Mouse (Mus musculus) intestine, embryonic 14.5 days (tissue): ENCODE results near the gene Tbx4. TPM values are rescaled to one million over a fixed set of nuclear protein-coding genes. Genes with fewer than 3 reads are reported as not detected.

Experiments used
- ATAC-seq: fragments of 200-750 bp; cut with Nextera tagmentation; replicated peaks from 2 replicates; pipeline ENCODE4 v1.8.0; 2017; ENCODE audit warnings: low read depth, moderate number of reproducible peaks, moderate TSS enrichment, moderate library complexity; ENCODE audit not compliant: low FRiP score, low TSS enrichment
- DNase-seq: peaks from one replicate; pipeline ENCODE4 v3.0.0-alpha.2; 2018; ENCODE audit warnings: low spot score
- H3K27ac ChIP-seq: fragments of 300-500 bp; sonication (generic); 2 replicates; pipeline ENCODE4 v1.5.1; 2014; ENCODE audit warnings: low read depth, mild to moderate bottlenecking, control low read depth
- H3K27me3 ChIP-seq: fragments of 300-500 bp; sonication (generic); replicated peaks from 2 replicates; pipeline ENCODE4 v1.6.1; 2014; ENCODE audit warnings: low read length, control low read depth; ENCODE audit not compliant: control insufficient read depth, insufficient read depth
- H3K36me3 ChIP-seq: fragments of 300-500 bp; sonication (generic); 2 replicates; pipeline ENCODE4 v1.6.1; 2014; ENCODE audit warnings: low read length, control low read depth; ENCODE audit not compliant: control insufficient read depth, insufficient read depth
- H3K4me1 ChIP-seq: fragments of 300-500 bp; sonication (generic); replicated peaks from 2 replicates; pipeline ENCODE4 v1.6.1; 2014; ENCODE audit warnings: low read length, control low read depth, mixed read lengths; ENCODE audit not compliant: control insufficient read depth, insufficient read depth
- H3K4me2 ChIP-seq: fragments of 300-500 bp; sonication (generic); 2 replicates; pipeline ENCODE4 v1.6.1; 2014; ENCODE audit warnings: low read length
- H3K4me3 ChIP-seq: fragments of 300-500 bp; sonication (generic); 2 replicates; pipeline ENCODE4 v1.5.1; 2014; ENCODE audit warnings: low read depth, low read length, control low read depth, mixed read lengths
- H3K9ac ChIP-seq: fragments of 300-500 bp; sonication (generic); 2 replicates; pipeline ENCODE4 v1.6.1; 2014; ENCODE audit warnings: mild to moderate bottlenecking, low read length
- H3K9me3 ChIP-seq: fragments of 300-500 bp; sonication (generic); 2 replicates; pipeline ENCODE4 v1.6.1; 2016; ENCODE audit warnings: low read length, control low read depth; ENCODE audit not compliant: control insufficient read depth
- WGBS: fragments of 180-500 bp; shearing (Covaris S2); extraction: QIAGEN DNeasy Blood & Tissue Kit; methylation state at CpG from one replicate; pipeline ENCODE4 v1.1.7; 2014; 5-methylcytosine and 5-hydroxymethylcytosine counted together
- polyA plus RNA-seq: library from polyadenylated mRNA; unstranded; fragments of >200 nt; fragmentation: Nextera tagmentation; extraction: Ambion mirVana; gene quantifications from 2 replicates; pipeline ENCODE4 v1.2.1, GENCODE M21; 2014

Tbx4 gene
- polyA plus RNA-seq, result not detected in 2 replicates

- Histone ChIP-seq H3K4me2 (no peak within 1 kb of the TSS), H3K27me3 (peaks cover 94% of the 10 kb centered on the region), H3K27ac (no peak within 1 kb of the TSS), H3K9me3 (no peaks in the 10 kb centered on the region), H3K4me3 (no peak within 1 kb of the TSS), H3K36me3 (no peaks in the 10 kb centered on the region), H3K4me1 (0 out of 2 replicates have a peak, but pooled peaks cover 5% of the 10 kb centered on the region), H3K9ac (no peak within 1 kb of the TSS)
- ATAC-seq (no peak), DNase-seq (no peak)
- 30% methylated on average over 19 of the region's 28 CpGs for WGBS
Observed at GRCm38 (mm10) chr11:85885665-85886428, at the start of gene Tbx4. TSS of gene Tbx4 (plus strand) at chr11:85886422.

- WGBS, result 15% methylated on average over 32 of the region's 32 CpGs
- no peaks in the 10 kb centered on the region for H3K36me3 ChIP-seq
- peaks cover 93% of the 10 kb centered on the region for H3K27me3 ChIP-seq
- H3K9me3 ChIP-seq, result no peaks in the 10 kb centered on the region
- peak overlapping the region; percentile 78 for H3K9ac ChIP-seq
- peak overlapping the region; percentile 63 for H3K4me3 ChIP-seq
- H3K4me2 ChIP-seq, result peak overlapping the region; percentile 84
- ATAC-seq (no peak), DNase-seq (no peak)
- peak overlapping the region; percentile 67 for H3K27ac ChIP-seq
- peaks cover 28% of the 10 kb centered on the region for H3K4me1 ChIP-seq
Observed at GRCm38 (mm10) chr11:85836523-85837290, 49.5 kb upstream of the Tbx4 start.

- Histone ChIP-seq H3K36me3 (no peaks in the 10 kb centered on the region), H3K4me2 (peak overlapping the region; percentile 84), H3K4me3 (peak overlapping the region; percentile 63), H3K4me1 (peaks cover 22% of the 10 kb centered on the region), H3K27ac (peak overlapping the region; percentile 67; the same call in 1 of the 2 replicates), H3K9me3 (no peaks in the 10 kb centered on the region), H3K9ac (peak overlapping the region; percentile 78), H3K27me3 (peaks cover 88% of the 10 kb centered on the region)
- DNase-seq, result peak; percentile 72
- ATAC-seq, result no peak
- WGBS, result 14% methylated on average over 18 of the region's 18 CpGs
Observed at GRCm38 (mm10) chr11:85837291-85837647, 49.0 kb upstream of the Tbx4 start.

GRCm38 (mm10) chr11:85837648-85838423, 48.4 kb upstream of the Tbx4 start:
- no peak for ATAC-seq
- H3K4me3 ChIP-seq, result peak overlapping the region; percentile 63
- H3K9ac ChIP-seq, result peak overlapping the region; percentile 78
- WGBS, result 6% methylated on average over 65 of the region's 67 CpGs
- DNase-seq, result peak; percentile 77
- H3K4me2 ChIP-seq, result peak overlapping the region; percentile 84
- H3K27ac ChIP-seq, result peak overlapping the region; percentile 67
- peaks cover 88% of the 10 kb centered on the region for H3K27me3 ChIP-seq
- no peaks in the 10 kb centered on the region for H3K9me3 ChIP-seq
- peaks cover 26% of the 10 kb centered on the region for H3K4me1 ChIP-seq
- H3K36me3 ChIP-seq, result no peaks in the 10 kb centered on the region

- H3K27ac ChIP-seq, result peak overlapping the region; percentile 67
- H3K27me3 ChIP-seq, result peaks cover 86% of the 10 kb centered on the region
- H3K4me1 ChIP-seq, result peaks cover 33% of the 10 kb centered on the region
- DNase-seq (no peak), ATAC-seq (no peak)
- no peaks in the 10 kb centered on the region for H3K9me3 ChIP-seq
- peak overlapping the region; percentile 78 for H3K9ac ChIP-seq
- 30% methylated on average over 20 of the region's 20 CpGs for WGBS
- peak overlapping the region; percentile 63 for H3K4me3 ChIP-seq
- peak overlapping the region; percentile 84 for H3K4me2 ChIP-seq
- no peaks in the 10 kb centered on the region for H3K36me3 ChIP-seq
Observed at GRCm38 (mm10) chr11:85838424-85839257, 47.6 kb upstream of the Tbx4 start.

GRCm38 (mm10) chr11:85839258-85840030, 46.8 kb upstream of the Tbx4 start:
- H3K4me3 ChIP-seq, result peak overlapping the region; percentile 63
- ATAC-seq (no peak), DNase-seq (peak; percentile 68)
- H3K4me2 ChIP-seq, result peak overlapping the region; percentile 84
- peaks cover 33% of the 10 kb centered on the region for H3K4me1 ChIP-seq
- H3K9ac ChIP-seq, result peak overlapping the region; percentile 78
- H3K9me3 ChIP-seq, result no peaks in the 10 kb centered on the region
- peaks cover 78% of the 10 kb centered on the region for H3K27me3 ChIP-seq
- H3K27ac ChIP-seq, result peak overlapping the region; percentile 67; the same call in 1 of the 2 replicates
- H3K36me3 ChIP-seq, result no peaks in the 10 kb centered on the region
- WGBS, result 39% methylated on average over 7 of the region's 7 CpGs

GRCm38 (mm10) chr11:85840031-85840802, 46.0 kb upstream of the Tbx4 start:
- DNase-seq (no peak), ATAC-seq (no peak)
- Histone ChIP-seq H3K9ac (peak overlapping the region; percentile 78), H3K27me3 (peaks cover 76% of the 10 kb centered on the region), H3K4me1 (peaks cover 33% of the 10 kb centered on the region), H3K36me3 (no peaks in the 10 kb centered on the region), H3K4me3 (peak overlapping the region; percentile 63), H3K9me3 (no peaks in the 10 kb centered on the region), H3K27ac (peak overlapping the region; percentile 67; the same call in 1 of the 2 replicates), H3K4me2 (peak overlapping the region; percentile 84)
- 34% methylated on average over 27 of the region's 27 CpGs for WGBS
